In the genomic region with DNA sequence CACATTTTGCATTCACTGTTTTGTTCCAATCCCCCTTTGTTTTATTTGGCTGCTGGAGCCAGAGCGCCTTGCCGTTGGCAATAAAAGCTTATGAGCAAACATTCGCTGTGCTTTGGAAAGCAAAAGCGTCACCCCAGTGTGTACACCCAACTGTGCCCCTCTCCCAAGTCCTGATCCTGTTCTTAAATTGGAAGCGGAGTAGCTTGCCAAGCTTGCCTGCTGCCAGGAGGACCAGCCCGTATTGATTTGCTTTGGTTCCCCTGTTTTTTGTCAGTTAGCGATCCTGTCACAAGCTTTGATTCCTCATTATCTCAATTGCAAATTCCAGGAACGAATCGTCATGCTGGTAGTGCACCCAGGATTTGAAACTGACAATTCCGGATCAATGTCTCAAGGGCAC, we compare ENCODE assay signal across 8 mouse cellular contexts.
DNase-seq lines count a peak whose midpoint lies in the region; ATAC-seq and TF ChIP-seq lines count a peak whose summit lies in the region.

No protein-coding gene starts in this region.

- H3K27ac ChIP-seq in gastrocnemius, adult 2 months, result no peak overlapping the region
- H3K27ac ChIP-seq in forebrain, embryonic 14.5 days (ENCODE audit: low read depth, low read length), result no peak overlapping the region
- peak overlapping the region; percentile 38; the same call in 1 of the 2 replicates for H3K27ac ChIP-seq in neural tube, embryonic 15.5 days (replicated peaks)

- peak; percentile 43 for DNase-seq in gastrocnemius, adult 2 months
- DNase-seq in gastrocnemius, postnatal 10 days, result no peak
- DNase-seq in forebrain, embryonic 14.5 days (ENCODE audit: low spot score), result peak; percentile 90
- peak; percentile 76 for DNase-seq in layer of hippocampus, adult 9-11 months
- DNase-seq in thymus, postnatal 0 days (ENCODE audit: low spot score), result no peak
- DNase-seq in ovary, postnatal 36 days (ENCODE audit: low spot score), result no peak
- DNase-seq in spleen, postnatal 4 days (ENCODE audit: low spot score in 2 of 2), result no peak

- WGBS in forebrain, embryonic 14.5 days, result 10% methylated on average over 10 of the region's 10 CpGs
- WGBS in neural tube, embryonic 15.5 days, result 47% methylated on average over 10 of the region's 10 CpGs

- H3K27me3 ChIP-seq in forebrain, embryonic 14.5 days (replicated peaks; ENCODE audit: control insufficient read depth, insufficient read depth, low read length), result no peaks in the 10 kb centered on the region
- H3K27me3 ChIP-seq in neural tube, embryonic 15.5 days (replicated peaks), result no peaks in the 10 kb centered on the region

- H3K4me2 ChIP-seq in forebrain, embryonic 14.5 days (ENCODE audit: low read length), result peak overlapping the region; percentile 43
- peak overlapping the region; percentile 43 for H3K4me2 ChIP-seq in neural tube, embryonic 15.5 days

- ATAC-seq in forebrain, embryonic 14.5 days, result peak; percentile 96
- ATAC-seq in neural tube, embryonic 15.5 days (ENCODE audit: low FRiP score), result peak; percentile 59; the same call in 1 of the 2 replicates

- intact Hi-C loops in gastrocnemius, adult 2 months (cut with DNase I), result no loop called here

- H3K9me3 ChIP-seq in forebrain, embryonic 14.5 days (replicated peaks; ENCODE audit: control insufficient read depth, low read length), result no peaks in the 10 kb centered on the region
- H3K9me3 ChIP-seq in neural tube, embryonic 15.5 days (replicated peaks), result no peaks in the 10 kb centered on the region

- H3K36me3 ChIP-seq in forebrain, embryonic 14.5 days (ENCODE audit: control insufficient read depth, insufficient read depth, low read length), result no peaks in the 10 kb centered on the region
- no peaks in the 10 kb centered on the region for H3K36me3 ChIP-seq in neural tube, embryonic 15.5 days

- H3K4me1 ChIP-seq in forebrain, embryonic 14.5 days (ENCODE audit: control insufficient read depth, insufficient read depth, low read length), result no peaks in the 10 kb centered on the region; the same call in 1 of the 2 replicates
- H3K4me1 ChIP-seq in neural tube, embryonic 15.5 days, result 0 out of 2 replicates have a peak, but pooled peaks cover 2% of the 10 kb centered on the region

- no peak for TF ChIP-seq CTCF in gastrocnemius, adult 2 months (IDR thresholded peaks at IDR 0.05)

- H3K4me3 ChIP-seq in gastrocnemius, adult 2 months, result peak overlapping the region; percentile 46
- peak overlapping the region; percentile 17 for H3K4me3 ChIP-seq in forebrain, embryonic 14.5 days (ENCODE audit: low read depth, low read length)
- H3K4me3 ChIP-seq in neural tube, embryonic 15.5 days (replicated peaks), result peak overlapping the region; percentile 19

- H3K9ac ChIP-seq in forebrain, embryonic 14.5 days (ENCODE audit: low read length), result peak overlapping the region; percentile 18
- H3K9ac ChIP-seq in neural tube, embryonic 15.5 days (replicated peaks), result no peak overlapping the region

Comparison
In these comparisons a context has a peak if more than half of its experiments do, and no peak if none do; other contexts are left out.
1. DNase-seq: peak in gastrocnemius, adult 2 months (single experiment), forebrain, embryonic 14.5 days (single experiment) and layer of hippocampus, adult 9-11 months (single experiment); none in gastrocnemius, postnatal 10 days (single experiment), thymus, postnatal 0 days (single experiment), ovary, postnatal 36 days (single experiment) and spleen, postnatal 4 days (0 of 2).
2. Peak in every context shown above with its lines, with median percentiles within 50 percentile points of each other: H3K4me3 ChIP-seq.